Mouse (Mus musculus) kidney, adult 11 months (tissue): ENCODE results near the gene Il18rap.

Experiments
- DNase-seq: peaks from one replicate; pipeline ENCODE4 v3.0.0; 2022

Gene Il18rap

DNA sequence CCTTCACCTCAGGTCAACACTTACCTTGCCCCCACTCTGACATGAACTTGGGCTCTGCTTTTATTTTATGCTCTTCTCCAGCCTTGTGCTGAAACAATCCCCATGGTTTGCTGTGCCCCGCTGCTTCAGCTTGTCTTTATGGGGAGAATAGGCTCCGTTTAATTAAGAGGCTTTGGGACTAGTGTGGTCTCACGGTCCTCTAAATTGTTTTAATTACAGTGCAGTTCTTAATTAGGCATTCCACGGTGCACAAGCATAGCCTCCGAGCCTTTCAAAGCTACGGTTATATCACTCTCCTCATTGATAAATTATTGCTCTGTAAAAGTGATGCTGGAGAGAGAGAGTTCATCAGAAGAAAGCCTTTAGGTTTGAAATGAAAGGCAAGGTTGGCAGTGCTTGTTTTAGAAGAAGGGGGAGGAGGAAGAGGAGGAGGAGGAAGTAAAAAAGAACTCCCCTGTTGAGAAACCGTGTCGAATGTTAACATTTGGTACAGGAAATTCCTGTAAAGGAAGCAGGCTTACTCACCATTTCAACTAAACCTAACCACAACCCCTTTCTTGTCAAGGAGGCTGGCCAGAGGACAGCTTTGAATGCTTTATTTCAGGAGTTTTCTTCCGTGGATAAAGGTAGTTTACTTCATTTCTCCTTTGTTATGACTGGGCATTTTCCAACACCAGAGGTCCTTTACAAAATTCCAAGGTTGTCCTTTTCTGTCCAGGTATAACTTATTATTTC is at the start of gene Il18rap:
TSS of gene Il18rap (plus strand) at position 512 of the 735 bp plus-strand sequence.
- no peak for DNase-seq

DNA sequence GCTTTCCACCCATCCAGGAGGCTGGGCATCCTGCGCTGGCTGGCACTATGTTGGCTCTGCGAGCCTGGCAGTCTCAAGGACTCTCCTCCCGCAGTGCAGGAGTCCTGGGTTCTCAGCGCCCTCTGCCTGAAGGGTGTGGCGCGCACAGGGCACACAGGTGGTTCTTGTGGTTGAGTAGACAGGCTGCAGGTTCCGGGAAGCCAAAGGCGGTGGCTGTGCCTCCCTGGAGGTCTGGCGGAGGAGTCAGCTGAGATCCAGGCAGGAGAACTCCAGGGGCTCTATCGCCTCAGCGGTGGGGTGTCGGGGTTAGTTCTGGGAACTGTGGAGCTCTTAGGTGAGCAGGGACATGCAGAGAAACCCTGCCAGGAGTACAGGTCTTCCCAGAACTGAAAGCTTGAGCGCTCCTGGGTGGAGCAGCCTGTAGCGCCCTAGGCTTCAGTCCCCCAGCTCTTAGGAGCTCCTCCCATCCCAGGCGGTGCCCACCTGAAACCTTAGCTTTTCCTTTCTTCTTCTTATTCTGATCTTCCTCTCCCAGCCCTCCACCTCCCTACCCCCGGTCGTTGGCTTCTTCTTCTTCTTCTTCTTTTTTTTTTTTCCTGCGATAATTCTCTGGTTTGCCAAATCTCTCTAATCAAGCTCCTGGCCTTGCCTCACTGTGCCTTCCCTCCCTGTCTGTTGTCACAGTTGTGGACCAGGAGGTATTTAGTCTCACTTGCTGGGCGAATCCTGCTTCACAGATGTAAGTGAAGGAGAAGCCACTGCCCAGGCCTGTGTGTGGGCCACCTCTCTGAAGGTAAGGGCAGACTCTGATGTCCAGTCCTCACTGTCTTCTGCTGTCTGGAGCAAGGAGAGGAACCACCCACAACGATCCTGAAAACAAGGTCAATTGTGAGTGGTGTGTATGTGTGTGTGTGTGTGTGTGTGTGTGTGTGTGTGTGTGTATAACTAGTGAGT is 49.4 kb upstream of the Il18rap start, which contains the start of gene Il18r1:
TSS of gene Il18r1 (plus strand) at position 76 of the 954 bp plus-strand sequence.
- peak; percentile 19 for DNase-seq

DNA sequence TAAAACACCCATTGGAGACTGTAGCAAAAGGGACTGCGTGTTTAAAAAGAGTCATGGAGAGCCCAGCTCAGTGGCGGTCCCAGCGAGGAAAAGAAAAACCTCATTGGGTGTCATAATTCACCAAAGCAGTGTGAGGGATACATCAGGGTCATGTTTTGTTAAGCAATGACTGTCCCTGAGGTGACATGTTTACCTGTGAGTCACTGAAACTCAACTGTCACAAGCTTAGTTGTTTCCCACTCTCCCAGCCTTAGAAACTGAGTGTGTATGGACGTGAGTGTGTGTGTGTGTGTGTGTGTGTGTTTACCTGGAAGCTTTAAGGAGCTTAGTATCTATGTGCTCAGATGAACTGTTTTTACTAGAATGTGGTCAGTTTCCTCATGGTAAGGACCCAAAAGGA is 47.9 kb upstream of the Il18rap start:
- no peak for DNase-seq

DNA sequence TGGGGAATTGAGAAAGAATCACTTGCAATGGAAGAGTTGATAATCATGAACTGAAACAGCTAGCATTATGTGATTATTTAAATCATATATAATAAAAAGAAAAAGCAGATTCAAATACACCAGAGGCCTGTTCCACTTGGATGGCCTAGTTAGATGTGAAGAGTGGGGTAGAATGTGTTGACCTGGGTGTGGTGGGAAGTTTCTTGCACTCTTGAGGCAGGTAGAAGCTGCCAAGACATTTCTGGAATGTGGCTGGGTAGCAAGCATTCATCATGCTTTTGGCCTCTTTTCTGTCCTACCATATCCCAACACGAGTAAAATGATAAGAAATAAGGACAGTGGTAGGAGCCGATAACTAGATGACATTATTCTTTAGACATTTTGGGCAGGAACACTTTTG is 46.4 kb upstream of the Il18rap start:
- no peak for DNase-seq

DNA sequence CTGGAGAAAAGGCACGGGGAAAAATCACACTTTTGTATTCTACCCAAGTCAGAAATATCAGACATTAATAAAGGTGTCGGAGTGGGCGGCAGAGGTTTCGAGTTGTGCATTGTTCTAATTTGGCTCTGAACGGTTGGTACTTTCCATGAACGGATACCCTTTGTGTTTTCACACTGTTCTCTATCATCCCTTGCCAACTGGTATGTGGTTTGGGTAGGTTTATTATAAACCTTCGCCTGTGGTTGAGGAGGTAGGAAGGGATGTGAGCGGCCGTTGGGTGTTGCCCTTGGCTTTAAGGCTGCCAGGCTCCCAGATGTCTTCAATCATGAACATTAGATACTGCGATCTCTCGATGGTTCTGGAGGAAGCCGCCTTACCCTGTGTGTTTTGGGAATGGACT is 45.3 kb upstream of the Il18rap start:
- DNase-seq = no peak

DNA sequence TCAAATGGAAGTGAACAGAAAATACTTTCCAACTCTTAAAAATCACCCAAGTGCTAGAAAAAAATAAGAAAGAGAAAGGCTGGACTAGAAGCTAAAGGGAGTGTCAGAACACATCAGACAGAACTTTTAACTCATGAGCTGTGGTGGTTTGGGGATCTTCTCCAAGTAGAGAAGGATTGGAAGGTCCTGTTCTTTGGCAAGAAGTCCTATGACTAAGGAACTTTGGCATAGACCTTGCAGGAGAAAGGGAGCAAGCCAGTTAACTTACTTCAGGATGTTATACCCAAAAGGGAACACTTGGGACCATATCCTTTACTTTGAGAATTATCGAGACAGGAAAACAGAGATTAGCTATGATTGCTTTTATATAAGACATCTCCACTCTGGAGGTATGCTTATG is 42.8 kb upstream of the Il18rap start:
- no peak for DNase-seq

DNA sequence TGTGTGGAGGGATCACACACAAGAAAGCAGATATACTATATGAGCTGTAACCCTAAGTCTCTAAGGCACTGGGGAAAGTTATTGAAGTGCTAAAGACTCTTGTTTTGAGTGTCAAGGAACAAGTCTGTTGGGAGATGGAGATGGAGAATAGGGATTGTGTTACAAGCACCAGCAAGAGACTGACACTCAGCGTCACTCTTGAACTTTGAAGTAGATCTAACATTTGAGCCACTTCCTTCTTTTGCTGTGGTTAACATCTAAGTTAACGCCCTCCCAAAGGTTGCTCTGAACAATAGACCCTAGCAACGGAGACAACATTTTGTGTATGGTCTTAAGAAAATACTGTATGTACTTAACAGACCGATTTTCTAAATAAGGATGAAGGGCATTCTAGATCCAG is 41.5 kb upstream of the Il18rap start:
- DNase-seq = no peak

DNA sequence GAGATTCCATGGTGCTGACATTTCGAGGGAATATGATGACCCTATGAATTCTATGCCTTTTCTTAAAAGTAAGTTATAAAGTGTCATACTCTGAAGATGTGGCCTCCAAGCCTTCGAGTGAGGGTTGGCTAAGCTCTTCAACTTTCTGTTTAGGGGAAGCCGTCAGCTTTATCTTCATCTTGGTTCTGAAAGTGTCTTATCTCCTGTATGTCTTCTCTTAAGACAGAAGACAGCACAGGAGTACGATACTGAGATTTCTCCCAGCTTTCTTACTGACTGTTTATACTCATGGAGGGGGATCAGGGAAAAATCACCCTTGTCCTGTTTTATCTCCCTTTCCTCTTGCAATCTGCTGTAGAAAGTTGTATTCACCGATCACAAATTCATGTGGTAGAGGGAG is 40.8 kb upstream of the Il18rap start:
- DNase-seq = no peak

DNA sequence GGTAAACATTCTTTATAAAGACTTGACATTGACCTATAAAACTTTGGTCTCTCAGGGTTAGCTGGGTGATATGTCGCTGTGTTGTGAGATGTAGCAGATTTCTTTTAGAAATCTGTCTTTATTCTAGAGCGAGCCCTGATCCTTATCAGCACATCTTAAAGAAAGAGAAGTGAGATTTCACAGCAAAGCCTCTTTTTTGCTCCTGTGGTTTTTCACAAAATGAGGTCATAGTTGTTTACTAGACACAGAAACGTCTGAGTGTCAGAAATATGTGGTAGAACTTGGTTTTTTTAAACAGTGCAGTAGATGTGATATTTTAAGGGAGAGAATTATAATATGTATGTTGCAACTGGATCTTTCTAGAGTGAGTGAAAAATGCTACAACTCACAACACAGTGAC is 39.5 kb upstream of the Il18rap start:
- DNase-seq = no peak

DNA sequence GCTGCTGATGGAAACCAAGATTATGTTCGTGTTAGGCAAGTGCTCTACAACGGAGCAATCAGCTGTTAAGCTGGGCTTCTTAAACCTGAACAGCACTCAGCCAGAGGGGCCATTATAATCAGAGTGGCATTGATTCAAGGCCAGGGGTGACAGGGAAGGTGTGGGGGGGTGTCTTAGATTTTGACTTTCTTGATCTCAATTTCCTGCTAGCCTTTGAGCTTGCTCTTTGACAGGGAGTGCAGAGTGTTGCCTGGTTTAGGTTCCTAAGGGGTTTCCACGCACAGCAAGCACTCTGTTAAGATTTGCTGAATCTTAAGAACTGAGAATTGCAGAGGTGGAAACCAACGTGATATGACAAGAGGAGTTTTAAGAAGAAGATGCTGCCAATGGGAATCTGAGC is 38.4 kb upstream of the Il18rap start:
- no peak for DNase-seq

DNA sequence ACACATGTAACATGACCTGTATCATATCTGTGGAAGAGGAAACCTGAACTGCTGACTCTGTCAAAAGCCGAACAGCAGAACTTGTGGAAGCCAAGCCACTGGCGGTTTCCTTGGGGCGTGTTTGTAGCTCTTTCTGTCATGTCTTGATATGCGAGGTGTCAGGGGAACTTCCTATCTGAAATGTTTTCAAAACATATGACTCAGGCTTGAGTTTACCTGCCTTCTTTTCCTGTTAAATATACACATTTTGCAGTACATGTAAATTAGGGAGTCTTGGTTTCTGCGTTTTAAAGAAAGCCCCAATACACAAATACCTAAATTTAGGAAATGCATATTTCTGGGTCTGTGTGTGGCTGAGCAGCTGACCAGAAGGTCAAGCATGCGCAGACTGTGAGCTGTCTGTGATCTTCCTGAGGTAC is 35.6 kb upstream of the Il18rap start:
- DNase-seq = no peak

DNA sequence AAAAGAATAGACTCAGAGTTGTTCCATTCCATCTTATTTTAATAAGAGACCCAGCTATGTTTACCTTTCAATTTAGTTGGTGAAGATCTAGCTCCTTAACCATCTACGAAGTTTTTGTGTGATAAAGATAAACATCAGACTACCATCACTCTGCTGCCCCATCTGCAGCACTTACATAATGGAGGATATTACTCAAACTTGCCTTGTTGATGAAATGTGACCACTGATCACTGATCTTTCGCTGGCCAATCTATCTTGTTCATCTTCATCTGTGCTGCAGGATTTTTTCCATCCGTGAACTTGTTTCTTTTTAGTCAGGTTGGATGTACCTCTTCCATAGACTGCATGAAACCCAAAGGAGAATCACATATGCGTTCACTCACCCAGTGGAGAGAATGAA is 20.6 kb upstream of the Il18rap start:
- DNase-seq = no peak

DNA sequence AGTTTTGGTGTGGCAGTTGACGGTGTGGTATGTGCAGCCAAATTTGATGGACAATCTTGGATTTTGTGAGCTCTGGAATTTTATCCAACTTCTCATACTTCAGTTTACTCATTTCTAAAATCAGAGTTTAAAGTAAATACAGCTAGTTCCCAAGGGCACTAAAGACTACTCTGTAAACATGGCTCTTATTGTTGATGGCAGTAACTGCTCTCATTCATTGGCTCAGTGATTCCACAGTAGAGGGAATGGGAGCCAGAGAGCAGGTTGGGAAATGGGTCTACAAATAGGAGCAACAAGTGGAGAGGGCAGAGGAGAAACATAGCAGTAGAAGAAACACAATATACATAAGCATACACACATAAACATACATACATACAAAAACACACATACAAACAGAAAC is 15.5 kb upstream of the Il18rap start:
- no peak for DNase-seq

DNA sequence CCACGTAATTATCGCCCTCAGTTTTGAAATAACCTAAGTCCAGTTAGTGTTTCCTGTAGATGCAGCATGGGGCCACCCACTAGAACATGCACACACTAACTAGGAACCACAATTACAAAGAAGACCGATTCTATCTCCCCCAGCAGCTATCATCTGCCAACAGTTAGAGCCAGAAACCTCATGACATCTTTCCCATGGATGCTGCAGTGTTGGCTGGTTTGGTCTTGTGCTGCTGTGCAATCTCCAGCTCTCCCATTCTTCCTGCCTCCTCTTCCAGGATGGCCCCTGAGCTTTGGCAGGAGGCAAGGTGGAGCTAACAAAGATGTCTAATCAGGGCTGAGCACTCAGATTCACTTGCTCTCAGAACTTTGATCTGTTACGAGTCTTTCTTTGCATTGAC is 14.0 kb upstream of the Il18rap start:
- no peak for DNase-seq

DNA sequence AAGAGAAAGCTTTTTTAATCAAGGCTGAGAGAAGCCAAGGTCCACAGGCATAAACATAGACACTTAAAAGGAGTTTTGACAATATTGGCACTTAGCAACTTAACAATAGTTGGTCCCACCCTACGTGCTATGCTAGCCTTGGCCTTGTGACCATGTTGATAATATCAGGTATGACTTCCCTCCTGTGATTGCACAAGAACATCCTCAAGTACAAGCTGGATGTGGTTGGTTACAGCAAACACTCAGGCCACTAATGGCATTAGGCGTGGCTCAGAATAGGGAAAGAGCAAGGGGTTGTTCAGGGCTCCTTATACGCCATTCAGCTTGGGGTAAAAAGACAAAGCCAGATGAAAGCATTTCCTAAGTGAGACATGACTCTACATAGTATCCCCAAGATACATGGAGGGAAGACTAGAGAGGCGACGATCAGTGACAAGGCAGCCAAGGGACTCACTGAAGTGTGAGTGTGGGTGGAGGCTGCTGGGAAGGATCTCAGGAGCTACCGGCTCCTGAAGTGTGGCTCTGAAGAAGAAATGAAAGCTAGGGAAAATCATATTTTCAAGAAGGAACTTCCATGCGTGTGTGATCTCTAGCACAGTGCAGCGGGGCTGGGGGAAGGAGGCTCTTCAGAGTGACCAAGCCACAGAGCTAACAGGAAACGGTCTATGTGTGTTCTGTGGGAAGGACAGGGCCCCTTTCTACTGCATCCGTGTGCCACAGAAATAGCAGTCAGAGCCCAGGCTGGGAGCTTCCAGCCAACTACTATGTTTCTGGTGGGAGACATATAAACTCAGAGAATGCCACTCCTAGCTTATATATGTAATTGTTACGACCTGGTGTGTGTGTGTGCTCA is 13.4 kb upstream of the Il18rap start:
- DNase-seq = no peak

DNA sequence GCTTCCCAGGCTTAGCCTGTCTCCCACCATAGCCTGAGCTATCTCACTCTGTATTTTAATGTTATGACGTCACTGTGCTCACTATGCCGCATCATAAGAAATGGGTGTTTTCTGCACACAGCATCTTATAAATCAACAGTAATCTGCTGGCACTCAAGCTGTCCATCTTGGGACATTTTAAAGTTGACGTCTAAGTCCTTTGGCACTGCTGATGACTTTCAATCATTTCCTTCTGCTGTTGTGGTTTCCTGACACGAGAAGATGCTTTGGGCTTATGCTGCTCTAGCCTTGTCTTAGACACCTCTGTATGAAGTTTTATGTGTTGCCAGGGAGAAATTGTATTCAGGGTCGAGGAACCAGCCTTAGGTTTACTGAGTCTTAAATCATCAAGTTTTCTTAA is 10.6 kb upstream of the Il18rap start:
- no peak for DNase-seq

DNA sequence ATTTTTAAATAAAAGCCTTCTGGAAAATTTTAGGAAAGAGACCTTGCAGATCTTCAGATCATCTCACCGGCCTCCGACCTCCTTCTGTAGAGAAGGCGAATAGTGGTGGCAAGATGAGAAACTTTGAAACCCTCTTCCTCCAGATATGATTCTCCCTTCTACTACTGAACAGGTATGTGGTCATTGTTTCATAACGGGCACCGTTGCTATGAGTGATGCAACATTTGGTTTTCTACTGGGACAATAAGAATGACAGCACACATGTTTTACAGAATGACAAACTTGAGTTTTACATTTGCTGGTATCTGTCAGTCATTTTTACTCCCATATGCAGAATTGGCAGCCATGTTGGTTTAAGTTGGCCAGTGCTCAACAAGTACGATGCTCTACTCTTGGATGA is 1.2 kb downstream of the Il18rap start:
- no peak for DNase-seq

DNA sequence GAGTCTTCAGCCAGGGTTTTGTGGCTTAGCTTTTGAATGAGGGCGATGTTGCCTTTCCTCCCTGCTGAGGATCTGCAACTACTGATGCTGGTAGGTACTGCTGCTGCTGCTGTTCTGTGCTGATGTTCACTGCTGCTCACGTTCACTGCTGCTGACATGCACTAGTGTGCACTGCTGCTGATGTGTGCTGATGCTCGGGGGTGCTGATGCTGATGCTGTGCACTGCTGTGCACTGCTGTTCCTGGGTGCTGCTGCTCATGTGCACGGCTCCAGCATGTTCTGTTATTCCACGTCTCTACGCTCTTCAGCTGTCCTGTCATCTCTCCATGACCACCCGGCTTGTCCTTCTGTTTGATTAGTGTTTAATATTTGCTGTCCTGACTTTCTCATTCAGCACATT is 7.8 kb downstream of the Il18rap start:
- no peak for DNase-seq

DNA sequence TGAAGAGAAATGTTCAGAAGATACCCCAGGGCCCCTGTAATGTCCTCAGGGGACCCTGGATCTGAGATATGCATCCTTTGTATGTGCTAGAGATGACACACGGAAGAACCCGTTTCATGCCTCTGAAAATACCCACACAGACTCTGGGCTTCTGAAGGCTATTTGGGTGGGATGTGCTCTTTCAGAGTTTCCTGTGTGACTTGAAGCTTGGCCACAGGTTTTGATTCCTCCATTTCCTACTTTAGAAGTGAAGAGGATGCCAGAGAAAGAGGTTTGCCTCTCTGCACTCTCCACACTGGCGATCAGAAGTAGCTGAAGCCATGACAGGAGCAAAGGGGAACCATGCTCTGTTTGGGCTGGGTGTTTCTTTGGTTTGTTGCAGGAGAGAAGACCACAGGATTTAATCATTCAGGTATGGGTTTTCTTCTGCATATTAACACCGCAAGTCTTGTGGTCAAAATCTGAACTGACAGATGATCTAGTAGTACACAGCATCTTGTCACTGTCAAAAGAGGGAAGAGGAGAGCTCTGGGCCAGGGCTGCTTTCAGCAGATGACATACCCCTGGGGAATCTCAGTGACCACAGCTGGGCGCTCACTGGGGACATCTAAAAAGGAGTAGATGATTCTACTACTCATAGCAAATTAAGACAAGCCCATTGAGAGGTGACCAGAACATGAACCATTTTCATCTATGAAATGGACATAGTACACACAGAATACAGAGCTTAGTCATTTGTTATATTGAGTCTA is 9.0 kb downstream of the Il18rap start:
- no peak for DNase-seq

DNA sequence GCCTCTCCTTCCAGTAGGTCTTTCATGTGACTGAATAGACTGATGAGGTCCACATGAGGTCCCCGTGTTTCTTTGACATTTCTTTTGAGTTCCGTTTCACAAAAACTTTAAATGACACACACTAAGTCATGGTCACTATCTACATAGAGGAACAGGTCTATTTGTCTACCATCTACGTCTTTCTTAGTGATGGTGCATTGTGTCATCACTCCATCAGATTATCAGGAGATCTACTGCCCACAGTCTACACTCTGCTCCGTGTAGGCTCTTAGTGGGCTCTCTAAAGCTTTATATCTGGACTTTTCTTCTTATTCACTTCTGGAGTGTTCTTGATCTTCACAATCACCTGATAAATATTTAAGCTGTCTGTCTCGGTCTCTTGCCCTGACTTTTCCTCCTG is 14.1 kb downstream of the Il18rap start:
- DNase-seq = no peak

DNA sequence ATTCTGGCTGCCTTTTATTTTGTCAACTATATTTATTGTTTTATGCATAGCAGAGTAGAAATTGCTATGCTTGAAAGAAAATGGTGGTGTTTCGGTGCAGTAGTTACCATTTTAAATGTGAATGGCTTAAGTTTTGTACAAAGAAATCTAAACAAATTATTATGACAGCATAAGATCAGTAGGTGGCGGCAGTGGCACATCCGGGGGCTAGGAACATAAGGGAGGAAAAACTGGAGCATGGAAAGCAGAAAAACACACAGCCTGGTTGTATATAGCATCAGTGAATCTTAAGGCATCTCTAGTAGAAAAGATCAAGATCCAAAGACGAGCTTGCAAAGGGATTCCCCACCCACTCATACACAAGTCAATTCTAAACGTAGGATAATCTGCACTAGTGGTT is 22.4 kb downstream of the Il18rap start:
- no peak for DNase-seq

DNA sequence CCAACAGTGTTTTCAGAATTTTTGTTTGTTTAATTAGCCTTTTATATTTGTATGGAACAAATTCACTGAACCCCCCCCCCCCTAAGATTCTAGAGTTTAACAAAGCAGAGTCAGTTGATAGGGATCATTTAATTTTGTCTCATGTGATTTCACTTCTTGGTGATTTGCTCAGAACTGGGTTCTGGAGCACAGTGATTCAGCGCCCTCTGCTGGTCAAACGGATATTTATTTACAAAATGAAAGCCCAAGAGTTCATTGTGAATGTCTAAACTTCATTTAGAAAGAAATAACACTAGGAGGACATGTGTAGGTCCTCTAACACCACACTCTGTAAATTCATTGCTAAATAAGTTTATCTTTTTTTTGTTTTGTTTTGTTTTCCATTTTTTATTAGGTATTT is 29.5 kb downstream of the Il18rap start:
- no peak for DNase-seq
